Mouse (Mus musculus) kidney, adult 2 months (tissue): ENCODE measurements around the gene Ncoa6.

ENCODE experiments used
- CTCF ChIP-seq: fragments of 200-500 bp; conservative IDR thresholded peaks from 2 replicates; pipeline ENCODE4 v1.5.1; 2011; ENCODE audit warnings: low read depth, mild to moderate bottlenecking, control low read depth, low read length, moderate library complexity, mixed read lengths; ENCODE audit not compliant: insufficient read depth, insufficient read length
- POLR2A ChIP-seq: fragments of 200-500 bp; IDR thresholded peaks from one replicate; pipeline ENCODE4 v1.6.1; 2011; ENCODE audit warnings: low read depth, low read length, control low read depth

- TF ChIP-seq POLR2A (no peak), CTCF (no peak)
Measured at GRCm38 (mm10) chr2:155356971-155357591, 116.6 kb downstream of the Ncoa6 start, which contains the start of gene Pigu.
